Mouse (Mus musculus) brain, embryonic 18.5 days (tissue): ENCODE results near the gene Gjc1.

Source experiments
- DNase-seq: peaks from one replicate; pipeline ENCODE4 v3.0.0-alpha.2; 2012; ENCODE audit warnings: low read depth, low spot score

Gjc1 gene

GRCm38 (mm10) chr11:102771916-102772714 is 47.4 kb downstream of the Gjc1 start:
- DNase-seq, result no peak

- no peak for DNase-seq
Measured at GRCm38 (mm10) chr11:102770662-102771435, 48.7 kb downstream of the Gjc1 start.

GRCm38 (mm10) chr11:102769993-102770661 is 49.4 kb downstream of the Gjc1 start:
- no peak for DNase-seq

GRCm38 (mm10) chr11:102769141-102769540 is 50.4 kb downstream of the Gjc1 start:
- no peak for DNase-seq

- DNase-seq, result no peak
Measured at GRCm38 (mm10) chr11:102767055-102767670, 52.3 kb downstream of the Gjc1 start.

- DNase-seq, result no peak
Measured at GRCm38 (mm10) chr11:102765416-102765815, 54.1 kb downstream of the Gjc1 start.

- DNase-seq, result no peak
Measured at GRCm38 (mm10) chr11:102763009-102763767, 56.3 kb downstream of the Gjc1 start.

- no peak for DNase-seq
Measured at GRCm38 (mm10) chr11:102762248-102762647, 57.3 kb downstream of the Gjc1 start.

- no peak for DNase-seq
Measured at GRCm38 (mm10) chr11:102761309-102762210, 57.9 kb downstream of the Gjc1 start, which contains the start of gene Adam11. Gene Adam11 (plus strand): TSS chr11:102761439.

- DNase-seq, result no peak
Measured at GRCm38 (mm10) chr11:102760805-102761308, 58.6 kb downstream of the Gjc1 start.

- no peak for DNase-seq
Measured at GRCm38 (mm10) chr11:102758977-102759376, 60.5 kb downstream of the Gjc1 start.

- DNase-seq, result no peak
Measured at GRCm38 (mm10) chr11:102755391-102755790, 64.1 kb downstream of the Gjc1 start.

GRCm38 (mm10) chr11:102754416-102754815 is 65.1 kb downstream of the Gjc1 start:
- no peak for DNase-seq

- no peak for DNase-seq
Measured at GRCm38 (mm10) chr11:102753591-102754324, 65.7 kb downstream of the Gjc1 start.

- no peak for DNase-seq
Measured at GRCm38 (mm10) chr11:102752896-102753590, 66.5 kb downstream of the Gjc1 start.

- DNase-seq, result no peak
Measured at GRCm38 (mm10) chr11:102749712-102750111, 69.8 kb downstream of the Gjc1 start.
